Mouse (Mus musculus) liver, adult (tissue): ENCODE data around the gene Adamts17.

ENCODE experiments used
- GATA4 ChIP-seq: IDR thresholded peaks from 2 replicates; pipeline ENCODE4 v1.6.1; 2014; ENCODE audit warnings: mild to moderate bottlenecking, low read length; ENCODE audit not compliant: insufficient replicate concordance

Adamts17 gene

DNA sequence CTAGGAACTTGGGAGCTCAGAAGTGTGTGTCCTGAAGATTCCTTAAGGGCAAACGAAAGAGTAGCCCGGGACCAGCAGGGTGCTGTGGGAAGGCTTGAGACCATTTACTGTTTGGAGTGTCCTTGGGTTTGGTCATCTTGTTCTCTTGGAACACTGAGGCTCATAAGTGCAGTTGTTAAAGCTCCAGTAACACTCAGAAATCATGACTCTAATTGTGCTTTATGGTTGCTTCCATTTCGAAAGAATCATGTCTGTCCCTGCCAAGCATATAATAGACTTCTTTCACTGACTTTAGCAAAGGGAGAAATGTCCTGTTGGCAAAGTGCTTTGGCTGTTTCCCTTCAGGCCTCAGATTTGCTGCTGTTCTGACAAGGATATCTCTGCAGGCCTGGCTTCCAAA is 210.9 kb downstream of the Adamts17 start:
- no peak for TF ChIP-seq GATA4

DNA sequence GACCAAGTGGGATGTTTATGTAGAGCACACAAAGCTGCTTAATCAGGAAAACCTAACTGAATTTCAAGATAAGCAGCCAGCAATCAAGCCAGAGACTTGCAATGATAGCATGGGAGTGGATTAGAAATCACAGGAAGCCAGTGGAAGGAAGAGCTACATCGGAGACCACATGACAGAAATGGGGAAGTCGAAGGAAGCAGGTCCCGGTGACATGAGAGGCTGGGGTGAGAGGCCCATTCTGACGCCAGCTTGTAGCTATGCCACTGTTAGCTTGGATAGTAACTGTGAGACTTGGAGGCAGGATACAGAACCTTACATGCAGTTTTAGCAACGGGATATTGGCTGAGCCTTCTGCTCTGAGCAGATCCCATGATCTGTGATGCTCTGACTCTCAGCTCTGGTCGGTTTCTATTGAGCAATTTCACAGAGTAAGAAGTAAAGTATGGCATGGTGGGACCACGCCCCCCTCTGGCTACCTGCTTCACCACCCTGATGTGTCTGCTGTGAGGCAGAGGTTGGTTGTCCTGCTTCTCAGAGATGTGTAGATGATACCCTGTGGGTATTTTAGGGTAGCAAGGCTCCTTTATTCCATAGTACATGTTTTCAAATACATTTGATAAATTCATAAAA is 211.7 kb downstream of the Adamts17 start:
- TF ChIP-seq GATA4, result peak; percentile 59; the same call in 1 of the 2 replicates

DNA sequence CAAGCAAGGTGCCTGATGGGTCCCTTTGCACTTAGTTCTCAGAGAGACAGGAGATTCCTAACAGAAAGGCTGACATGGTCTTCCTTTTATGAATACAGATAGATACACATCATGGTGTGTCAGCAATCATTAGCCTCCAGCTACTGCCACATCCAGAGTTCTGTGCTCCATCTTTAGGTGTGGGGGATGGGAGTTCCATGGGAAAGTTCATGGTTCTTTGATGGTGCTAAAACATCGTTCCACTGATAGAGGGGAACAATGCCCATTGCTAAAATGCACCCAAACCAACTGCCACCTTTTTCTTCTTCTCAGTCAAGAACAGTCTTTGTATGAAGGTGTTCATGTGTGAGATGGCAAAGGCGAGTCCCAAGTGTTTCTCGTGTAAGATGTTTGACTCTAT is 215.3 kb downstream of the Adamts17 start:
- TF ChIP-seq GATA4, result no peak

DNA sequence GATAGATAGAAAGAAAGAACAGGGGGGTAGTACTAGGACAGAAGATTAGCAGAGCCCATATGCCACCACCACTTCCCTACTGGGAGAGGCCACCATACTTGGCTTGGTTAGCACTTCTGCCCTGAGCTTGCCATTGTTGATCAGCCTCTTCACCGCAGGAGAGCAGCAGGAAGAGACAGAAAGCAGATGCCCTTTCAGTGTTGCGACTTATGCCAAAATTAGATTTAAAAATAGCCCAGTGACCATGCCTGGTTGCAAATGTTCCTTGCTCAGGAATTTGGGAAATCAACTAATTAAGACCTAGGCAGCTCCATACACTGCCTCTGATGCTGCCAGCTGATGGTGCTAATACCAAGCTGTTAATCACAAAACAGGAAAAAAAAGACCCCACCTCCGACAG is 216.0 kb downstream of the Adamts17 start:
- TF ChIP-seq GATA4, result no peak

DNA sequence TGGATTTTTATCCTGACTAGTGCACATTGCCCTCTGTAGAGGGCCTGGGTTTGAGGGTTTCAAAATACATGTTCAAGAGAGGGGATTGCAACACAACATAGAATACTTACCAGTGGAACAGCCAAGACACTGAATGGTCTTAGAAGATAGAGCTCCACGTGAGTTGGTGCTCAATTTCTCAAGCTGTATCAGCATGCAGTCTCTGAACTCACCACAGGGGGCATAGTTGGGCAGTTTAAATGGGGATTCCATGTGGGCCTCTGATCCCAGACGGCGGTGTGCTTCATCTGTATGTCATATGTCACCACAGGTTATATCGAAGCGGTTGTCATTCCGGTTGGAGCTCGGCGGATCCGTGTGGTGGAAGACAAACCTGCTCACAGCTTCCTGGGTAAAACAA is 222.2 kb downstream of the Adamts17 start:
- TF ChIP-seq GATA4, result no peak

- no peak for TF ChIP-seq GATA4
Observed at GRCm38 (mm10) chr7:67062571-67062970, 223.0 kb downstream of the Adamts17 start.

DNA sequence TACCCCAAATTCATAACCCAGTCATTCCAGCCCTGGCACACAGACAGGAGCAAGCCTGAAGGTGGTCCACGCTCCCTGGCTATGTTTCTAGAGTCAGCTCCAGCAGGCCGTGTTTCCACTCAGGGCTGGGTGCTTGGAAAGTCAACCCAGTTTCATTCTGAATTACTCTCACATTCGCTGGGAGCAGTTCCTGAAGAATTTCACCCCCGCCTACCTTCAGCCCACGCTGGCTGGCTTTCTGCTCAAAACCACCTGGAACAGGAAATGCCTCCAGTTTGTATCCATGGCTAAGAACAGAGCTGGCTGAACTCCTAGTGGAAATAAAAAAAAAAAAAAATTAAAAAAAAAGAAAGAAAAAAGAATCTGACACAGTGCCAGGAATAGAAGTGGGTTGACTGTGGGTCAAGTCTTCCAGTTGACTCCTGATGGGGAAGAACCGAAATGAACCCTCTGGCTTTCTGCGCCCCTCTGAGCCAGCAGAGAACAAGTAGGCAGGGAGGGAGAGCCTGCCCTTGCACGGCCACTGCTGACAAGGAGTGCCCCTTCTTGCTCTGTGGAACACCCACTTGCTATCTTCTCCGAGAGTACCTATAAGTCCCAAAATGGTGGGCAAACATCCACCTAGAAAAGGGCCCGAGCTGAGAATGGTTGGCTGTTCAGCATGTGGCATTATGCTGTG is 225.2 kb downstream of the Adamts17 start:
- TF ChIP-seq GATA4, result no peak

- no peak for TF ChIP-seq GATA4
Observed at GRCm38 (mm10) chr7:67065631-67066030, 226.1 kb downstream of the Adamts17 start.

DNA sequence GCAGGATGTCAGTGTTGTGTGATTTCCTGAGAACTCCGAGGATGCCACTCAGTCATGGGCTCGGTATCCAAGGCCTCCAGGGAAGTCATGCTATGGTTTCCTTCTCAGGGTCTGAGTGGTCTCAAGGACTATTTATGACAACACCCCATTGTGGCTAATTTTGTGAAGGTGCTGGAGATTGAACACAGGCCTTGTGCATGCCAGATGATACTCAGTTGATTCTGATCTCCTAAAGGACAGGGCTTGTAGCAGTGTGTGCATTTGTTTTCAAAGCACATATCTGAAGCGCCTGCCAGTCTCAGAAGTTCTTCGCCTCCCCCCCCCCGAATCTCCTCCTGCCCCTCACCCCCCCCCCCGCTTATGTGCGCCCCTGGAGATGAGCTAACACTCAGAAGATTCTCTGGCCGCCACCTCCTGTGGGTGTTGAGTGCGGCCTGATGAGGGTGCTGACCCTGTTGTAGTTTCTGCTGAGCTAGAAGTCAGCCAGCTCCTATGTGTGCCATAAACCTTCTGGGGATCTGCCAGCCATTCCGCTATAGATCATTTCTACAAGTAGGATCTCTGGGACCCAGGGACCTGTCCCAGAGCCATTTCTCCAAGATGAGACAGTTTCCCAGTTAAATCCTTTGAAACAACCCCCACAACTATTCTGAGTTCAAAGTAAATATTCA is 232.6 kb downstream of the Adamts17 start:
- no peak for TF ChIP-seq GATA4

- no peak for TF ChIP-seq GATA4
Observed at GRCm38 (mm10) chr7:67082751-67083150, 243.2 kb downstream of the Adamts17 start.

- no peak for TF ChIP-seq GATA4
Observed at GRCm38 (mm10) chr7:67087759-67088158, 248.2 kb downstream of the Adamts17 start.

- no peak for TF ChIP-seq GATA4
Observed at GRCm38 (mm10) chr7:67097096-67097495, 257.6 kb downstream of the Adamts17 start.

DNA sequence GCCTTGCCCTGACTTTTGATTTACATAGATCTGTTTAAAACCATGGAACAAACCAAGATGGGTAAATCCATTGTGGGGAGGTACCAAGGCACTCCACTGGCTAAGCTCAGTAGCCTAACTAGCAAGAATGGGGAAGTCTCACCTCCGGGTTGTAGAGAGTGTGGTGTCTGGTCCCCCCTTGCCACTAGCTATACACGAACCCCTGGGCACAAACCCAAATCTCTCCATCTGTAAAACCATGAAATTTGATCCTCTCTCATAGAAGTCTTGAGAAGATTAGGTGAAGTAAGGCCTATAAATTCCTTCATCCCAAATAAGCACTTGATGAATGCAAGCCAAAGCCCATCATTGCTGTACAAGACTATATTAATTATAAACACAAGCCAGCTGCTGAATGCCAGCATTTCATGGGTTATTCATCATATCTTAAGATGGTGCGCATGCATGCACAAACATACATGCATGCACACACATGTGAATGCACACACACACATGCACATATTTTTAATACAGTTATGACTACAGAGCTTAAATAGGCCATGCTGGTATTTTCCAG is 262.0 kb downstream of the Adamts17 start:
- TF ChIP-seq GATA4, result no peak

GRCm38 (mm10) chr7:67110551-67111159 is 271.1 kb downstream of the Adamts17 start:
- no peak for TF ChIP-seq GATA4

- TF ChIP-seq GATA4, result no peak
Observed at GRCm38 (mm10) chr7:67112495-67113216, 273.1 kb downstream of the Adamts17 start.
